Mouse (Mus musculus): Measurements from ENCODE around the gene Zmiz1. TPM values are rescaled to one million over a fixed set of nuclear protein-coding genes. Genes with fewer than 3 reads are reported as not detected.

Zmiz1 gene
- polyA plus RNA-seq, 1 experiment from 2014 or later = 57.4 TPM

GRCm38 (mm10) chr14:25467911-25468668 lies 9.1 kb downstream of the Zmiz1 start:
- Histone ChIP-seq H3K4me2 (ENCODE audit: low read depth) (no peak overlapping the region), H3K27me3 (ENCODE audit: control insufficient read depth, insufficient read depth, low read length) (no peaks in the 10 kb centered on the region), H3K9me3 (ENCODE audit: control insufficient read depth, low read length) (no peaks in the 10 kb centered on the region), H3K9ac (ENCODE audit: low read length) (no peak overlapping the region), H3K4me3 (ENCODE audit: low read depth, low read length) (no peak overlapping the region), H3K4me1 (ENCODE audit: control insufficient read depth, insufficient read depth, low read length) (peaks cover 65% of the 10 kb centered on the region), H3K27ac (ENCODE audit: low read depth, low read length) (no peak overlapping the region), H3K36me3 (ENCODE audit: control insufficient read depth, insufficient read depth, low read length) (no peaks in the 10 kb centered on the region)
- WGBS = 88% methylated on average over 10 of the region's 10 CpGs
- DNase-seq (ENCODE audit: low spot score) (no peak), ATAC-seq (ENCODE audit: insufficient read depth, low FRiP score, low TSS enrichment) (no peak)

GRCm38 (mm10) chr14:25468891-25469529 lies 10.0 kb downstream of the Zmiz1 start:
- Histone ChIP-seq H3K27ac (ENCODE audit: low read depth, low read length) (no peak overlapping the region), H3K9me3 (ENCODE audit: control insufficient read depth, low read length) (no peaks in the 10 kb centered on the region), H3K4me3 (ENCODE audit: low read depth, low read length) (no peak overlapping the region), H3K4me1 (ENCODE audit: control insufficient read depth, insufficient read depth, low read length) (peaks cover 63% of the 10 kb centered on the region), H3K4me2 (ENCODE audit: low read depth) (no peak overlapping the region), H3K36me3 (ENCODE audit: control insufficient read depth, insufficient read depth, low read length) (no peaks in the 10 kb centered on the region), H3K27me3 (ENCODE audit: control insufficient read depth, insufficient read depth, low read length) (no peaks in the 10 kb centered on the region), H3K9ac (ENCODE audit: low read length) (no peak overlapping the region; the same call in 1 of the 2 replicates)
- WGBS = 76% methylated on average over 7 of the region's 7 CpGs
- ATAC-seq (ENCODE audit: insufficient read depth, low FRiP score, low TSS enrichment) (no peak), DNase-seq (ENCODE audit: low spot score) (no peak)

GRCm38 (mm10) chr14:25470224-25470805 lies 11.3 kb downstream of the Zmiz1 start:
- H3K4me1 ChIP-seq (ENCODE audit: control insufficient read depth, insufficient read depth, low read length) = peaks cover 60% of the 10 kb centered on the region
- no peak for DNase-seq (ENCODE audit: low spot score)
- WGBS = 76% methylated on average over 7 of the region's 7 CpGs
- H3K4me3 ChIP-seq (ENCODE audit: low read depth, low read length) = no peak overlapping the region
- H3K9me3 ChIP-seq (ENCODE audit: control insufficient read depth, low read length) = no peaks in the 10 kb centered on the region
- no peaks in the 10 kb centered on the region for H3K27me3 ChIP-seq (ENCODE audit: control insufficient read depth, insufficient read depth, low read length)
- no peak overlapping the region for H3K4me2 ChIP-seq (ENCODE audit: low read depth)
- ATAC-seq (ENCODE audit: insufficient read depth, low FRiP score, low TSS enrichment) = no peak
- H3K9ac ChIP-seq (ENCODE audit: low read length) = no peak overlapping the region
- no peaks in the 10 kb centered on the region for H3K36me3 ChIP-seq (ENCODE audit: control insufficient read depth, insufficient read depth, low read length)
- no peak overlapping the region for H3K27ac ChIP-seq (ENCODE audit: low read depth, low read length)

- Histone ChIP-seq H3K4me1 (ENCODE audit: control insufficient read depth, insufficient read depth, low read length) (peaks cover 55% of the 10 kb centered on the region), H3K4me2 (ENCODE audit: low read depth) (no peak overlapping the region), H3K36me3 (ENCODE audit: control insufficient read depth, insufficient read depth, low read length) (no peaks in the 10 kb centered on the region), H3K27me3 (ENCODE audit: control insufficient read depth, insufficient read depth, low read length) (no peaks in the 10 kb centered on the region), H3K9ac (ENCODE audit: low read length) (no peak overlapping the region), H3K4me3 (ENCODE audit: low read depth, low read length) (no peak overlapping the region), H3K9me3 (ENCODE audit: control insufficient read depth, low read length) (no peaks in the 10 kb centered on the region), H3K27ac (ENCODE audit: low read depth, low read length) (no peak overlapping the region)
- ATAC-seq (ENCODE audit: insufficient read depth, low FRiP score, low TSS enrichment) = no peak
- WGBS = 65% methylated on average over 2 of the region's 2 CpGs
- no peak for DNase-seq (ENCODE audit: low spot score)
These were observed 12.1 kb downstream of the Zmiz1 start for GRCm38 (mm10) chr14:25471035-25471434.

- H3K27me3 ChIP-seq (ENCODE audit: control insufficient read depth, insufficient read depth, low read length) = no peaks in the 10 kb centered on the region
- no peak overlapping the region for H3K27ac ChIP-seq (ENCODE audit: low read depth, low read length)
- no peak overlapping the region for H3K9ac ChIP-seq (ENCODE audit: low read length)
- DNase-seq (ENCODE audit: low spot score) (no peak), ATAC-seq (ENCODE audit: insufficient read depth, low FRiP score, low TSS enrichment) (no peak)
- peaks cover 60% of the 10 kb centered on the region for H3K4me1 ChIP-seq (ENCODE audit: control insufficient read depth, insufficient read depth, low read length)
- WGBS = 76% methylated on average over 6 of the region's 6 CpGs
- no peaks in the 10 kb centered on the region for H3K36me3 ChIP-seq (ENCODE audit: control insufficient read depth, insufficient read depth, low read length)
- H3K4me3 ChIP-seq (ENCODE audit: low read depth, low read length) = no peak overlapping the region
- H3K4me2 ChIP-seq (ENCODE audit: low read depth) = no peak overlapping the region
- H3K9me3 ChIP-seq (ENCODE audit: control insufficient read depth, low read length) = no peaks in the 10 kb centered on the region
These were observed 13.3 kb downstream of the Zmiz1 start for GRCm38 (mm10) chr14:25472096-25472861.

GRCm38 (mm10) chr14:25472981-25473649 lies 14.1 kb downstream of the Zmiz1 start:
- Histone ChIP-seq H3K9ac (ENCODE audit: low read length) (no peak overlapping the region), H3K4me2 (ENCODE audit: low read depth) (no peak overlapping the region), H3K4me3 (ENCODE audit: low read depth, low read length) (no peak overlapping the region), H3K27ac (ENCODE audit: low read depth, low read length) (no peak overlapping the region), H3K9me3 (ENCODE audit: control insufficient read depth, low read length) (no peaks in the 10 kb centered on the region), H3K36me3 (ENCODE audit: control insufficient read depth, insufficient read depth, low read length) (no peaks in the 10 kb centered on the region), H3K4me1 (ENCODE audit: control insufficient read depth, insufficient read depth, low read length) (peaks cover 64% of the 10 kb centered on the region), H3K27me3 (ENCODE audit: control insufficient read depth, insufficient read depth, low read length) (no peaks in the 10 kb centered on the region)
- DNase-seq (ENCODE audit: low spot score) = no peak
- no peak for ATAC-seq (ENCODE audit: insufficient read depth, low FRiP score, low TSS enrichment)
- WGBS = 61% methylated on average over 6 of the region's 6 CpGs

GRCm38 (mm10) chr14:25474017-25474416 lies 15.0 kb downstream of the Zmiz1 start:
- H3K4me1 ChIP-seq (ENCODE audit: control insufficient read depth, insufficient read depth, low read length) = peaks cover 64% of the 10 kb centered on the region
- 58% methylated on average over 5 of the region's 5 CpGs for WGBS
- H3K4me2 ChIP-seq (ENCODE audit: low read depth) = no peak overlapping the region
- H3K27me3 ChIP-seq (ENCODE audit: control insufficient read depth, insufficient read depth, low read length) = no peaks in the 10 kb centered on the region
- no peak for DNase-seq (ENCODE audit: low spot score)
- H3K9me3 ChIP-seq (ENCODE audit: control insufficient read depth, low read length) = no peaks in the 10 kb centered on the region
- H3K36me3 ChIP-seq (ENCODE audit: control insufficient read depth, insufficient read depth, low read length) = no peaks in the 10 kb centered on the region
- H3K27ac ChIP-seq (ENCODE audit: low read depth, low read length) = no peak overlapping the region
- H3K4me3 ChIP-seq (ENCODE audit: low read depth, low read length) = no peak overlapping the region
- H3K9ac ChIP-seq (ENCODE audit: low read length) = no peak overlapping the region
- no peak for ATAC-seq (ENCODE audit: insufficient read depth, low FRiP score, low TSS enrichment)

- Histone ChIP-seq H3K36me3 (ENCODE audit: control insufficient read depth, insufficient read depth, low read length) (no peaks in the 10 kb centered on the region), H3K9ac (ENCODE audit: low read length) (no peak overlapping the region), H3K4me2 (ENCODE audit: low read depth) (no peak overlapping the region), H3K27me3 (ENCODE audit: control insufficient read depth, insufficient read depth, low read length) (no peaks in the 10 kb centered on the region), H3K27ac (ENCODE audit: low read depth, low read length) (no peak overlapping the region), H3K9me3 (ENCODE audit: control insufficient read depth, low read length) (no peaks in the 10 kb centered on the region), H3K4me3 (ENCODE audit: low read depth, low read length) (no peak overlapping the region), H3K4me1 (ENCODE audit: control insufficient read depth, insufficient read depth, low read length) (peaks cover 69% of the 10 kb centered on the region)
- DNase-seq (ENCODE audit: low spot score) (no peak), ATAC-seq (ENCODE audit: insufficient read depth, low FRiP score, low TSS enrichment) (no peak)
- 70% methylated on average over 6 of the region's 6 CpGs for WGBS
These were observed 15.7 kb downstream of the Zmiz1 start for GRCm38 (mm10) chr14:25474732-25475131.

Measured in neural tube, embryonic 11.5 days (tissue).